Mouse (Mus musculus) left cerebral cortex, adult 18-20 months (tissue): ENCODE results near the gene Sfxn4. TPM values are rescaled to one million over a fixed set of nuclear protein-coding genes. Genes with fewer than 3 reads are reported as not detected.
"Not testable (repeated sequence)": the region's sequence is repeated elsewhere in the genome, so short reads cannot be mapped to it uniquely, and the experiment has no call there.

ENCODE experiments used
- DNase-seq, 2 experiments: peaks; one replicate each; pipeline ENCODE4 v3.0.0; 2021 to 2022; ENCODE audit warnings: low spot score in 2 of 2, mixed read lengths in 1 of 2
- long read RNA-seq, 2 experiments: library from polyadenylated mRNA; stranded (forward); transcript quantifications; one replicate each; pipeline ENCODE4 v2.0.0; 2021
- total RNA-seq, 2 experiments: library from RNA; stranded (reverse); gene quantifications; 2 replicates each; pipeline ENCODE4 v1.2.3; 2021

The Sfxn4 gene
- total RNA-seq = 10 to 100 TPM; 16.2 to 17.3 TPM
- long read RNA-seq, experiment 1, transcript Sfxn4-203 (14 exons, 1,309 nt) = major isoform, 8 of 11 reads
- long read RNA-seq, experiment 1, partial matches to known transcripts = 2 of 11 reads
- long read RNA-seq, experiment 1, other reads (novel, unspliced or antisense) = 1 of 11 reads
- long read RNA-seq, experiment 2, transcript Sfxn4-203 (14 exons, 1,309 nt) = major isoform, 9 of 11 reads
- long read RNA-seq, experiment 2, partial matches to known transcripts = 0 of 11 reads
- long read RNA-seq, experiment 2, other reads (novel, unspliced or antisense) = 1 of 11 reads

DNA sequence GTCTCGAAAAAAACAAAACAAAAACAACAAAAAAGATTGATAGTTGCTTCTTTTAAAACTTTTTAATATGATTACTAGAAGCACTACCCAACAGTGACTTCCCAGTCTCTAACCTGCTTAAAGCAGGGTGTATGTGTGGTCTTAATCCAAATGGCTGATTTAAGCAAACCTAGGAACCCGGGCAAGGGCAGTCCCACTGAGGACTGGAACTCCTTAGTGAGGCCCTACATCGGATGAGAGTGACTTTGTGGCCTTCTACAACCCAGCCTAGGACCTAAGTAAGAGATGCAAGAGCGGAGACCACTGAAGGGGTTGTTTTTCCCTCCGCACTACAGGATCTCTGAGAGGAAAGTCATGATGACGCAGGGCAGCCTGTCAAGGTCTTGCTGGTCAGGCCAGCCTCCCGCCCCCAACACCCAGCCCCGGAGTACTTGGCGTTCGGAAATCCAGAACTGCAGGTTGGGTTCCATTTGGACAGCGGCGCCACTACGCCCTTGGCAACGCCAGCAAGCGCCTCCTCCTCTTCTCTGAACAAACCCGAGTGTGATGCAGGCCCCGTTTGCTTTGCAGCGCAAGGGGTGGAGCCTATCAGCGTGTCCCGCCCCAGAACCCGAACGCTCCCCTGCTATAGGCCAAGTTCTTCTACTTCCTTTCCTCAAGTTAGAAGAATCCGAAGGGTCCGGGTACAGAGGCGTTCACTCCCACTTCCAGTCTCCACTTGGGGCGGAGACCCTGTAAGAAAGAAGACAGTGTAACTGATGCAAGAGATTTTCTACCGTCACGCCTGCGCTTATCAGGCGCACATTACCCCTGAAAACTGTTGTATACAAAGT lies at the start of gene Sfxn4:
Gene Sfxn4, minus strand, starts transcription at position 612 of the 833 bp plus-strand sequence.
- DNase-seq = peak; percentile 86 to 90

GRCm38 (mm10) chr19:60910304-60910703 lies 49.0 kb upstream of the Sfxn4 start:
- no peak for DNase-seq

- DNase-seq = no peak
These were observed 44.2 kb upstream of the Sfxn4 start for GRCm38 (mm10) chr19:60905477-60905876.

GRCm38 (mm10) chr19:60903971-60904370 lies 42.7 kb upstream of the Sfxn4 start:
- no peak for DNase-seq

DNA sequence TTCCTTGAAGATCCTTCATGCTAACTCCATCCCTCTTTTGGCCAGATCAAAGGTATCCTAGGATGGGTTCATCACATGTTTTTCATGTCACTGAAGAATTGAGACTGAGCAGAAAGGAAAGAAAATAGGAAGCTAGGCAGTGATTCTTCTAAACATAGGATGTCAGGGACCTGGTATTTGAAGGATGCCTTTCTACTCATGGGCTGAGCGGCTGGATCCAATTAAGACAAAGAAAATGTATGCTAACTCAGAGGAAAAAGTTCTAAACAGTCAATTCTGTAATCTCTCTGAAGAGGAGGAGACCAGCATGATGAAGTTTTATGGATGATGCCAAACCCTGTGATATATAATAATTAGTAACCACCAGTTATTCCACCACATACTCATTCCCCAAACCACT lies 41.9 kb upstream of the Sfxn4 start:
- no peak for DNase-seq

GRCm38 (mm10) chr19:60895251-60895880 lies 34.1 kb upstream of the Sfxn4 start:
- no peak for DNase-seq

DNA sequence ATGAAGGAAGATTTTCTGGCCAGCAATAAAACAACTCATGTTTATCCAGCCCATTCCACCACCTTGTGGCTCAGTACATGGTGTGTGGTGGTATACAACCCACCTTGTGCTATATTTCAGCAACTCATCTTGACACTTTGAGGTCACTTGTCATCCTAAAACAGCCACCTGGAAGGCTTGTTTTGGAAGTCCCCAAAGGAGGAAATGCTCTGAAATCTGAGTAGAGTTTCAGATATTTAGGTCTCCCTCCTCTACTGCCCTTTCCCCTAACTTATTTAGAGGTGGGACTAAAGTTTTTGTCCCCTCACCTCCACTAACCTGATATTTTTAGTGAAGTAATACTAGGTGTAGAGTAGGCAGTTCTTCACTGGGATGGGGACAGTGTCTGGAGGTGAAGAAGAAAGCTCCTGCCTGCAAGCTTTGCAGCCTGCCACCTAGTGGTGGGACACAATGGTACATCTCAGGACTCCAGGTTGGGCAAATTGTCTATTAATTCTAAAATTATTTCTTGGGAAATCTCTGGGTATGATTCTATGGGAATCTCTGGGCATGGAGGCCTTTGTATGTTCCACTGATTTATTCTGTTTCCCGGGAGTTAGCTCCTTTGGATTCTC lies 30.8 kb upstream of the Sfxn4 start:
- peak; percentile 66 to 75 for DNase-seq

DNA sequence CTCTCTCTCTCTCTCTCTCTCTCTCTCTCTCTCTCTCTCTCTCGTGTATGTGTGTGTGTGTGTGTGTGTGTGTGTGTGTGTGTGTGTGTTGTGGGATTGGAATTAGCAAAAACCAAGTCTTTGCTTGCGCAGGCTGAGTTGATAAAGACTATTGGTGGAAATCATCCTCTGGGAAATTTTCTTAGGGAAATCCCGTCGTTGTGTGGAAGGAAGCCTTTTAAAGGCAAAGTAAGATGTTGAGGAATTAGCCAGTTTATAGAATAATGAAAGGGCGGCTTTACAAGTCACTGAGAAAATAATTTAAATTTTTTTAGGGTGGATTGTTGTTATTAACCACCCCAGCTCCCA lies 29.8 kb upstream of the Sfxn4 start:
- DNase-seq = no peak

DNA sequence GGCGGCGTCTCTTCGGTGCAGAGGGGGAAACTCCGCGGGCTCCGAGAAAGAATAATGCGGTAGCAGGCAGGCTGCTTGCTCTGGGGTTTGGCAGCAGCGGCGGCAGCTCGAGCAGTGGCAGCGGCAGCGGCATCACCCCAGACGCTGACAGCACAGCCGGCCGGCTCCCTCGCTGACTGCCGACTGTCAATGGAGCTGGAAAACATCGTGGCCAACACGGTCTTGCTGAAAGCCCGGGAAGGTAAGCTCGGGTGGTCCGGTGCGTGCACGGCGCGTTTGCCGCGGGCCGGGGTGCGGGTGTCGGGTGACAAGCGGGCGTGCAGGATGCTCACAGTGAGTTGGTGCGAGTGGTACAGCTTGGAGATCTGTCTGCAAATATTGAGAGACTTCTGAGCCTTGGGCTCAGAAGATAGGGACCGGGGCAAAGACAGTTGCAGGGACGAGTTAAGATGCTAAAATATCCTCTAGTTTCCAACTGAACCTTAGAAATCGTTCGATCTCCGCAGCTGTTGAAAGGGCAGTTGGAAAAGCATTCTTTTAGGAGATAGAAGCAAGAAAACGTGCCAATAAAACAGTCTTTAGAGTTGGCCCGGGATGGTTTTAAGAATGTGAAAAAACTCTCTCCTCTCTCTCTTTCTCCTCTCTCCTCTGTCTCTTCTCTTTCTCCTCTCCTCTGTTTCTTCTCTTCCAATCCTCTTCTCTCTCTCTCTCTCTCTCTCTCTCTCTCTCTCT lies 29.3 kb upstream of the Sfxn4 start:
- peak in 1 of 2 experiments; percentile 42 for DNase-seq

GRCm38 (mm10) chr19:60889714-60890315 lies 28.5 kb upstream of the Sfxn4 start, which contains the start of gene Grk5:
Gene Grk5 (plus strand): TSS chr19:60889749.
- peak; percentile 93 to 95 for DNase-seq

DNA sequence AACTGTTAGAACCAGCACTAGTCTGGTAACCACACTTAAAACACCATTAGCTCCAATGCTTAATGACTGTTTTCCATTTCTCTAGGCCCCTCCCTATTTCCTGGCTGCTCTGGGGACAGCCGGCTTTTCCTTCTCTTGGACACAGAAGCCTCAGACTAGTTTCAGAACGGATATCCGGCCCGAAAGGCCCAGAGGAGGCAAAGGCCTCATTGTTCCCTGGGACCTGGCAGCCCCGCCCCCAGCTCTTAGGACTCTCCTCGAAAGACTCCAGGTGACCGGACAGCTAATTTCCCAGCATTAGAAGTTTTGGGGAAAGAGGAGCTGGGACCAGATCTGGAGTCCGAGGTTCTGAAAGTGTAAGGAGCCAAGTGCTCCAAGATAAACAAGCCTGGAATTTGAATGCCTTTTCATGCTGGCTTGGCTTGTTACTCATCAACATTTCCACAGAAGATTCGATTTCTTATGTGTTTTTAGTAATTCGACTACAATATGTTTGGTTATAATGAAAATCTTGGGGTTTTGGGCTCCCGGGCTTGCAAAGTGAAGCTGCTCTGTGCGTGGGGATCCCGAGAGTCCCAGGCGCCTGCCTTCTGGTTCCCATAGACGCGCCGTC lies 27.9 kb upstream of the Sfxn4 start:
- peak in 1 of 2 experiments; percentile 6 for DNase-seq

DNA sequence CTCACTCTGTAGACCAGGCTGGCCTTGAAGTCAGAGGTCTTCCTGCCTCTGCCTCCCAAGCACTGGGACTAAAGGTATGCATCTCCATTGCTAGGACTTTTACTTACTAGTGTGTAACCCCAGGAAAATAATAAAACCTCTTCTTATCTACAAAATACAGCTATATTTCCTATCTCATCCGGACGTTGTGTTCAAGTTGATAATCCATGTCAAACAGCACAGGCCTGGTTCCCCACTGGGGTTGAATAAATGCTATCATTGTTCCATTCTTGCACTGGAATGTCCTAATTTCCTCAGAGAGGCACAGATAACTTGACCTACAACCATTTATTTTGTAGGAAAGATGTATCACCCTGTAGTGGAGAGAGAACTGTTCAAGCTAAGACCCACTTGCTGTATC lies 26.4 kb upstream of the Sfxn4 start:
- no peak for DNase-seq

- peak; percentile 37 to 47 for DNase-seq
These were observed 21.9 kb upstream of the Sfxn4 start for GRCm38 (mm10) chr19:60883129-60883528.

DNA sequence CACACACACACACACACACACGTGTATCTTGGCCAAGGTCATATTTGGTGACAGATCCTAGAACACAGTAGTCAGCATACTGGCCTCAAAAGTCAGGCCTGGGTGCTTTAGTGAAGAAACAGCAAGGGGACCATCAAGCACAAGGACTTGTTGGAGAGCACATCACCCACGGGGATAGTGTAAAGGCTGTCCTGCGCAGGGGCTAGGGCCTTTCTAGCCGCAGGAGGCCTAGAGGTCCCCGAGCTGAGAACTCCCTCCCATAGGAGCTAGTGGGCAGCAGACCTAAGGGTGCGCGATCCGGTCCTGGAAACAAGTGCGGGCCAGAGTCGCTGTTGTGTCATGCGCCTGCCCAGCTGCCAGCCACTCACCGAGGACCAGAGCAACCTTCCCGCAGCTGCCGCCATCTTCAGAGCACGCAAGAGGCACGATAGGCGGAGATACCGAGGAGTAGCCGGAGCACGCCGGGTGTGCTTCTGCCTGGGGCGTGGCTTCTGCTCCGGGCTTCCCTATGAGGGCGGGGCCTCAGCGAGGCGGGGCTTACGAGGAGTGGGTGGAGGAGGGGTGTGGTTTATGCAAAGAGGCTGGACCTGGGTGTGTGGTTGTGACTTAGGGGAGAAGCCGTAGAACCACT lies 12.9 kb upstream of the Sfxn4 start, which contains the start of gene Prdx3:
Gene Prdx3, minus strand, starts transcription at position 493 of the 631 bp plus-strand sequence.
- DNase-seq = peak; percentile 91 to 94

- peak; percentile 23 to 31 for DNase-seq
These were observed 12.2 kb upstream of the Sfxn4 start for GRCm38 (mm10) chr19:60873501-60873900.

DNA sequence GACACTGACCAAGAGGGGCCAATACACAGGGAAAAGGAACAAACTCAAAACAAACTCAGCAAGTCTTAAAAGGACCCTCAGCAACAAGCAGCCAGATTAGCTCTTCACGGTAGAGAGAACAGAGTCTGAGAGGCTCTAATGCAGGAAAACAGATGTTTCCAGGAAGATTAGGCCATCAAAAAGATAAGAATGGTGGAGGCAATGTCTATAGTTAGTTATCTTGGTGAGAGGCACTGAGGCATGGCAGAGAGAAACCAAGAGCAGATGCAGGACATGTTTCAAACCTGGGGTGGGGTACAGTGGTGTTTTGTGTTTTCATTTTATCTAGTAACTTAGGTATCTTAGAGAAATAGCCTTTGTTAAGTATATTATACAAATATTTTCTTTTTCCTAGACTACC lies 11.0 kb upstream of the Sfxn4 start:
- DNase-seq = no peak

DNA sequence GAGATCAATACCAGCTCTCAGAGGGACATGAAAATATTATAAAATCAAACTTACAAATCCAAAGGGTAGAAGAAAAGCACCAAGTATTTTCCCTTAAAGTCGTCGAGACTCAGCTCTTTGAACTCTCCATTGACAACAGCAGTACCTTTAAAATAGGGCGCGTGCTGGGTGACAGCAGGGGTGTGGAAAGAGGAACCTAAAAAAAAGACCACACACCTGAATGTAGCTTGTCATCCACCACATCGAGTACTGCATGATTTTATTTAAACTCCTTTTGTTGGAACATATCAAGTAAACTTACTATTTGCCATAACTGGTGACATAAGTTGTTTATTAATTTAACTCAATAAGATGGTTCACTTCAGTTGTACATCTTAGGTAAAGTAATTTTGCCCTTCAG lies 10.1 kb upstream of the Sfxn4 start:
- no peak for DNase-seq

- no peak for DNase-seq
These were observed 9.2 kb upstream of the Sfxn4 start for GRCm38 (mm10) chr19:60870489-60870888.

- not testable (repeated sequence) for DNase-seq
These were observed 4.9 kb upstream of the Sfxn4 start for GRCm38 (mm10) chr19:60866169-60866568.
